Mouse (Mus musculus) midbrain, embryonic 16.5 days (tissue): Measurements from ENCODE around the gene Kxd1. TPM values are rescaled to one million over a fixed set of nuclear protein-coding genes. Genes with fewer than 3 reads are reported as not detected.

ENCODE experiments used
- ATAC-seq: fragments of 200-750 bp; cut with Nextera tagmentation; 2 replicates; pipeline ENCODE4 v1.8.0; 2017; ENCODE audit warnings: moderate TSS enrichment
- H3K27ac ChIP-seq: fragments of 300-500 bp; sonication (generic); 2 replicates; pipeline ENCODE4 v1.5.1; 2014; ENCODE audit warnings: mild to moderate bottlenecking, low read length, mixed read lengths
- H3K27me3 ChIP-seq: fragments of 300-500 bp; sonication (generic); 2 replicates; pipeline ENCODE4 v1.6.1; 2014; ENCODE audit warnings: low read depth, low read length, mixed read lengths; ENCODE audit not compliant: control insufficient read depth, insufficient read depth
- H3K36me3 ChIP-seq: fragments of 300-500 bp; sonication (generic); 2 replicates; pipeline ENCODE4 v1.6.1; 2014; ENCODE audit warnings: mild to moderate bottlenecking, low read length, moderate library complexity, mixed read lengths; ENCODE audit not compliant: control insufficient read depth, insufficient read depth
- H3K4me1 ChIP-seq: fragments of 300-500 bp; sonication (generic); 2 replicates; pipeline ENCODE4 v1.6.1; 2014; ENCODE audit warnings: mild to moderate bottlenecking, low read length, mixed read lengths; ENCODE audit not compliant: control insufficient read depth, insufficient read depth
- H3K4me2 ChIP-seq: fragments of 300-500 bp; sonication (generic); 2 replicates; pipeline ENCODE4 v1.6.1; 2014; ENCODE audit warnings: mild to moderate bottlenecking, low read length, mixed read lengths
- H3K4me3 ChIP-seq: fragments of 300-500 bp; sonication (generic); 2 replicates; pipeline ENCODE4 v1.5.1; 2014; ENCODE audit warnings: low read depth, mild to moderate bottlenecking, low read length, moderate library complexity, mixed read lengths
- H3K9ac ChIP-seq: fragments of 300-500 bp; sonication (generic); 2 replicates; pipeline ENCODE4 v1.6.1; 2014; ENCODE audit warnings: low read depth, low read length, mixed read lengths
- H3K9me3 ChIP-seq: fragments of 300-500 bp; sonication (generic); replicated peaks from 2 replicates; pipeline ENCODE4 v1.6.1; 2014; ENCODE audit warnings: mild to moderate bottlenecking, low read length, mixed read lengths; ENCODE audit not compliant: control insufficient read depth, poor library complexity, severe bottlenecking
- WGBS: fragments of 180-500 bp; shearing (Covaris S2); extraction: QIAGEN DNeasy Blood & Tissue Kit; methylation state at CpG from one replicate; pipeline ENCODE4 v1.1.7; 2014; 5-methylcytosine and 5-hydroxymethylcytosine counted together
- polyA plus RNA-seq: library from polyadenylated mRNA; unstranded; fragments of >200 nt; fragmentation: Nextera tagmentation; extraction: Ambion mirVana; gene quantifications from 2 replicates; pipeline ENCODE4 v1.2.1, GENCODE M21; 2015

Gene Kxd1
- polyA plus RNA-seq, 1 experiment from 2014 or later = 43.1 TPM

- peaks cover 2% of the 10 kb centered on the region; the same call in 1 of the 2 replicates for H3K36me3 ChIP-seq
- H3K4me2 ChIP-seq = peak within 1 kb of the TSS; percentile 83
- H3K9ac ChIP-seq = peak within 1 kb of the TSS; percentile 90
- H3K4me1 ChIP-seq = peaks cover 26% of the 10 kb centered on the region
- H3K27ac ChIP-seq = peak within 1 kb of the TSS; percentile 43; the same call in 1 of the 2 replicates
- H3K4me3 ChIP-seq = peak within 1 kb of the TSS; percentile 67
- 4% methylated on average over 33 of the region's 33 CpGs for WGBS
- H3K9me3 ChIP-seq = no peaks in the 10 kb centered on the region
- peaks cover 49% of the 10 kb centered on the region for H3K27me3 ChIP-seq
- peak; percentile 84 for ATAC-seq
Measured at GRCm38 (mm10) chr8:70486941-70487520, 40.7 kb downstream of the Kxd1 start, which contains the start of gene Tmem59l. Gene Tmem59l, minus strand, starts transcription at chr8:70487358.

GRCm38 (mm10) chr8:70486191-70486681 is 41.5 kb downstream of the Kxd1 start:
- Histone ChIP-seq H3K9ac (peak overlapping the region; percentile 90), H3K4me3 (peak overlapping the region; percentile 67), H3K9me3 (no peaks in the 10 kb centered on the region), H3K27ac (no peak overlapping the region), H3K36me3 (peaks cover 2% of the 10 kb centered on the region; the same call in 1 of the 2 replicates), H3K4me2 (peak overlapping the region; percentile 83), H3K4me1 (peaks cover 26% of the 10 kb centered on the region), H3K27me3 (peaks cover 41% of the 10 kb centered on the region)
- ATAC-seq = no peak
- 36% methylated on average over 7 of the region's 7 CpGs for WGBS

- Histone ChIP-seq H3K4me3 (no peak overlapping the region), H3K27me3 (peaks cover 26% of the 10 kb centered on the region), H3K9ac (no peak overlapping the region), H3K4me2 (no peak overlapping the region), H3K4me1 (peaks cover 10% of the 10 kb centered on the region), H3K27ac (no peak overlapping the region), H3K36me3 (peaks cover 2% of the 10 kb centered on the region; the same call in 1 of the 2 replicates), H3K9me3 (no peaks in the 10 kb centered on the region)
- ATAC-seq = no peak
- 65% methylated on average over 2 of the region's 2 CpGs for WGBS
Measured at GRCm38 (mm10) chr8:70482943-70483342, 44.8 kb downstream of the Kxd1 start.

- H3K4me3 ChIP-seq = no peak overlapping the region
- 89% methylated on average over 3 of the region's 3 CpGs for WGBS
- no peak for ATAC-seq
- H3K36me3 ChIP-seq = peaks cover 2% of the 10 kb centered on the region; the same call in 1 of the 2 replicates
- H3K9ac ChIP-seq = no peak overlapping the region
- peaks cover 14% of the 10 kb centered on the region for H3K4me1 ChIP-seq
- no peak overlapping the region for H3K27ac ChIP-seq
- no peaks in the 10 kb centered on the region for H3K9me3 ChIP-seq
- peaks cover 26% of the 10 kb centered on the region for H3K27me3 ChIP-seq
- H3K4me2 ChIP-seq = no peak overlapping the region
Measured at GRCm38 (mm10) chr8:70481908-70482307, 45.8 kb downstream of the Kxd1 start.

- Histone ChIP-seq H3K4me2 (peak overlapping the region; percentile 79), H3K9ac (peak overlapping the region; percentile 97), H3K4me3 (peak overlapping the region; percentile 91), H3K36me3 (no peaks in the 10 kb centered on the region), H3K27me3 (peaks cover 9% of the 10 kb centered on the region; the same call in 1 of the 2 replicates), H3K4me1 (peaks cover 23% of the 10 kb centered on the region), H3K9me3 (no peaks in the 10 kb centered on the region), H3K27ac (no peak overlapping the region)
- peak; percentile 46 for ATAC-seq
- 2% methylated on average over 21 of the region's 21 CpGs for WGBS
Measured at GRCm38 (mm10) chr8:70477269-70477982, 50.3 kb downstream of the Kxd1 start.

- no peaks in the 10 kb centered on the region for H3K36me3 ChIP-seq
- peaks cover 9% of the 10 kb centered on the region; the same call in 1 of the 2 replicates for H3K27me3 ChIP-seq
- H3K4me1 ChIP-seq = peaks cover 23% of the 10 kb centered on the region
- peak within 1 kb of the TSS; percentile 51; the same call in 1 of the 2 replicates for H3K27ac ChIP-seq
- under 1% methylated on average over 53 of the region's 53 CpGs for WGBS
- H3K4me2 ChIP-seq = peak within 1 kb of the TSS; percentile 79
- H3K9me3 ChIP-seq = no peaks in the 10 kb centered on the region
- peak within 1 kb of the TSS; percentile 91 for H3K4me3 ChIP-seq
- H3K9ac ChIP-seq = peak within 1 kb of the TSS; percentile 97
- ATAC-seq = peak; percentile 86
Measured at GRCm38 (mm10) chr8:70476333-70477268, 51.2 kb downstream of the Kxd1 start, which contains the start of gene Klhl26. Gene Klhl26, minus strand, starts transcription at chr8:70476968.

GRCm38 (mm10) chr8:70471856-70472255 is 55.9 kb downstream of the Kxd1 start:
- Histone ChIP-seq H3K4me1 (peaks cover 16% of the 10 kb centered on the region), H3K36me3 (no peaks in the 10 kb centered on the region), H3K4me2 (no peak overlapping the region), H3K9me3 (no peaks in the 10 kb centered on the region), H3K27ac (no peak overlapping the region), H3K9ac (no peak overlapping the region), H3K27me3 (no peaks in the 10 kb centered on the region), H3K4me3 (no peak overlapping the region)
- ATAC-seq = no peak
- WGBS = 97% methylated on average over 7 of the region's 7 CpGs

- ATAC-seq = no peak
- Histone ChIP-seq H3K4me3 (no peak overlapping the region), H3K9ac (no peak overlapping the region), H3K4me2 (no peak overlapping the region), H3K36me3 (no peaks in the 10 kb centered on the region), H3K9me3 (no peaks in the 10 kb centered on the region), H3K27me3 (no peaks in the 10 kb centered on the region), H3K4me1 (peaks cover 3% of the 10 kb centered on the region; the same call in 1 of the 2 replicates), H3K27ac (no peak overlapping the region)
- WGBS = 68% methylated on average over 2 of the region's 2 CpGs
Measured at GRCm38 (mm10) chr8:70469938-70470337, 57.8 kb downstream of the Kxd1 start.
